Mouse (Mus musculus) embryonic fibroblast, embryonic 13.5 days (primary cell): ENCODE measurements around the gene Zfp853.

ENCODE experiments used
- CTCF ChIP-seq: IDR thresholded peaks from 2 replicates; pipeline ENCODE4 v1.5.1; 2011; ENCODE audit warnings: mild to moderate bottlenecking, control low read depth, low read length, moderate library complexity, borderline replicate concordance; ENCODE audit not compliant: insufficient read depth
- POLR2A ChIP-seq: IDR thresholded peaks from 2 replicates; pipeline ENCODE4 v1.6.1; 2011; ENCODE audit warnings: low read depth, mild to moderate bottlenecking, control low read depth, low read length, moderate library complexity

GRCm38 (mm10) chr5:143297986-143298385 lies 4.6 kb upstream of the Zfp853 start:
- TF ChIP-seq POLR2A (no peak), CTCF (no peak)
